Mouse (Mus musculus): ENCODE data around the gene Tshz2. TPM values are rescaled to one million over a fixed set of nuclear protein-coding genes. Genes with fewer than 3 reads are reported as not detected.

Tshz2 gene
- polyA plus RNA-seq, 1 experiment from 2014 or later: 16.1 TPM

- Histone ChIP-seq H3K9ac (no peak overlapping the region), H3K9me3 (no peaks in the 10 kb centered on the region), H3K4me2 (replicated peaks) (no peak overlapping the region), H3K27me3 (0 out of 2 replicates have a peak, but pooled peaks cover 4% of the 10 kb centered on the region), H3K4me1 (no peaks in the 10 kb centered on the region), H3K4me3 (no peak overlapping the region), H3K36me3 (no peaks in the 10 kb centered on the region), H3K27ac (no peak overlapping the region; the same call in 1 of the 2 replicates)
- peak; percentile 57; the same call in 1 of the 2 replicates for ATAC-seq (ENCODE audit: low FRiP score, low read depth)
- 37% methylated on average over 5 of the region's 5 CpGs for WGBS
These were observed 171.6 kb downstream of the Tshz2 start for GRCm38 (mm10) chr2:169804380-169804779.

- no peak for ATAC-seq (ENCODE audit: low FRiP score, low read depth)
- 86% methylated on average over 12 of the region's 12 CpGs for whole genome bisulfite sequencing
- Histone ChIP-seq H3K27ac (no peak overlapping the region), H3K4me3 (no peak overlapping the region), H3K36me3 (no peaks in the 10 kb centered on the region), H3K4me1 (peaks cover 3% of the 10 kb centered on the region), H3K27me3 (0 out of 2 replicates have a peak, but pooled peaks cover 4% of the 10 kb centered on the region), H3K9me3 (no peaks in the 10 kb centered on the region), H3K9ac (no peak overlapping the region), H3K4me2 (replicated peaks) (no peak overlapping the region)
These were observed 172.7 kb downstream of the Tshz2 start for GRCm38 (mm10) chr2:169805545-169805944.

DNA sequence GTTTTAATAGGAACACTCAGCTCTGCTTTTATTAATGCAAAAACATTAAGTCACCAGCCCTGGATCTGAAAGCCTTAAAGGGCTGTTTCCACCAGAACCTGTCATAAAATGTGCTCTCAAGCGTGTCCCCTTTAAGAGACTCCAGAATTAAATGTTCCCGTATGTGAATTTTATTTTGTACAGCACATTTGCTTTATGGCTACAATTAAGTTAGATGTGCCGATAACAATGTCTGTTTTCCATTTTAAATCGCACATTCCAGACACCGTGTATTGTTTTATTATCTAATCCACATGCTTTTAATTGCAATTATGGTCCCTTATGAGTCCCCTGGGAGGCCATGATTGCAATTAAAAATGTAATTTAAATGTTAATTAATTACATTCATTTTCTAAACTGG, 178.8 kb downstream of the Tshz2 start:
- Histone ChIP-seq H3K9ac (no peak overlapping the region), H3K4me3 (no peak overlapping the region), H3K4me1 (peaks cover 39% of the 10 kb centered on the region), H3K27ac (no peak overlapping the region), H3K36me3 (no peaks in the 10 kb centered on the region), H3K9me3 (no peaks in the 10 kb centered on the region), H3K27me3 (peaks cover 14% of the 10 kb centered on the region), H3K4me2 (replicated peaks) (peak overlapping the region; percentile 41)
- WGBS: 14% methylated on average over 5 of the region's 5 CpGs
- peak; percentile 76 for ATAC-seq (ENCODE audit: low FRiP score, low read depth)

DNA sequence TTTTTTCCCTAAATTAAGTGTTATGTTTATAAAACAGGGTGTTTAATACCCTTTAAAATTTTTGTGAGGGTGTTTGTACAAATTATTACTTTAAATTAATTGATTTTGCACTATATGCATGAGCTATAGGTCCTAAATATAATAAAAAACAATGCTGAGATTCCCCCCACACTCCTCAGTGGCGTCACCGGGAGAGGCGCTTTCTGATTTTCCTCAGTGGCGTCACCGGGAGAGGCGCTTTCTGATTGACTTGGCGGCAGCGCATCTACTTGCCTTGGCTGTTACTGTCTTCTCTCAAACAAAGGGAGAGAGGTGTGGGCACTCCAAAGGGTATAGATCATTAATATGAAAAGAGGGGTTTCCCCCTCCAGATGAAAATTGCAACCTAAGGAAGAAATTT, 179.2 kb downstream of the Tshz2 start:
- Histone ChIP-seq H3K9ac (no peak overlapping the region), H3K4me2 (replicated peaks) (no peak overlapping the region), H3K4me1 (peaks cover 39% of the 10 kb centered on the region), H3K27me3 (peaks cover 17% of the 10 kb centered on the region), H3K27ac (no peak overlapping the region), H3K4me3 (no peak overlapping the region), H3K9me3 (no peaks in the 10 kb centered on the region), H3K36me3 (no peaks in the 10 kb centered on the region)
- ATAC-seq (ENCODE audit: low FRiP score, low read depth): no peak
- WGBS: 31% methylated on average over 8 of the region's 8 CpGs

DNA sequence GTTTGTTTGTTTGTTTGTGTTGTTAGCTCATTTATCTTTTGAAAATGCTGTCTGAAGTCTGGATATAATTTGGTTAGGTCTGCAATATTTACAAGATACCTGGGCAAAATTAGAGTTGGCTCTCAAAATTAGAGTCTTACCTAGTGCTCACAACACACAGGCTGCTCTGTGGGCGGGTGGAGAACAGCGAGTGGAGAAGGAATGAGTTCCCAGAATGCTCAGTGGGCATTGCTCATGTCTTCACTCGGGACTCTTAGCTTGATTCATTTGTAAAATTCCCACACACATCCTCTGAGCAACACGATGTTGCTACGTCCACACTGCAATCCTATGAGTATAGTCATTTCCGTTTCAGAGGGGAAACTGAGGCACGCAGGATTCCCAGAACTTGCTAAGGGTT, 180.1 kb downstream of the Tshz2 start:
- no peak for ATAC-seq (ENCODE audit: low FRiP score, low read depth)
- Histone ChIP-seq H3K27ac (no peak overlapping the region), H3K36me3 (no peaks in the 10 kb centered on the region), H3K4me2 (replicated peaks) (no peak overlapping the region), H3K9ac (no peak overlapping the region), H3K27me3 (peaks cover 23% of the 10 kb centered on the region), H3K4me3 (no peak overlapping the region), H3K9me3 (no peaks in the 10 kb centered on the region), H3K4me1 (peaks cover 39% of the 10 kb centered on the region)
- WGBS: 80% methylated on average over 7 of the region's 7 CpGs

- H3K4me3 ChIP-seq: no peak overlapping the region
- peaks cover 22% of the 10 kb centered on the region for H3K27me3 ChIP-seq
- H3K36me3 ChIP-seq: no peaks in the 10 kb centered on the region
- no peak overlapping the region for H3K9ac ChIP-seq
- H3K27ac ChIP-seq: no peak overlapping the region
- H3K4me2 ChIP-seq (replicated peaks): no peak overlapping the region
- 63% methylated on average over 3 of the region's 3 CpGs for WGBS
- H3K9me3 ChIP-seq: no peaks in the 10 kb centered on the region
- peaks cover 39% of the 10 kb centered on the region for H3K4me1 ChIP-seq
- no peak for ATAC-seq (ENCODE audit: low FRiP score, low read depth)
These were observed 181.5 kb downstream of the Tshz2 start for GRCm38 (mm10) chr2:169814351-169814750.

DNA sequence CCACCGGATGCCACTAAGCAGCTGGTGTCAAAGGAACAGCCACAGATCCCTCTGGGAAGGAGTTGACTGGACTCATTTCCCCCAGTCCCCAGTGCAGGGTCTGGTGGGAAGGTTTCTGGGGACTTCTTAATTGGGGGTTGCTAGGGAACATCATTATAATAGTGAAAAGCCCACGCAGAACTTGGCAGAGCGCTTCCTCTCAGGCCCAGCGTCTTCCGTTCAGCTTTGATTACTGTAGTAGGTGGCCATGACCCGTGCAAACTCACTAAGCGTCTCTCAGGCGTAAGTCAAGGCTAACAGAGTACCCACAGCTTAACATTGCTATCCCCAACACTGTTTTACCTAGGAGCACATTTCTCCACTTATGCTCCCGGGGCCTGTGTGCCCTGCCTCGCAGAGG, 181.9 kb downstream of the Tshz2 start:
- Histone ChIP-seq H3K4me1 (peaks cover 39% of the 10 kb centered on the region), H3K27ac (no peak overlapping the region), H3K4me2 (replicated peaks) (no peak overlapping the region), H3K9me3 (no peaks in the 10 kb centered on the region), H3K4me3 (no peak overlapping the region), H3K27me3 (peaks cover 22% of the 10 kb centered on the region), H3K36me3 (no peaks in the 10 kb centered on the region), H3K9ac (no peak overlapping the region)
- 46% methylated on average over 10 of the region's 10 CpGs for WGBS
- ATAC-seq (ENCODE audit: low FRiP score, low read depth): no peak

DNA sequence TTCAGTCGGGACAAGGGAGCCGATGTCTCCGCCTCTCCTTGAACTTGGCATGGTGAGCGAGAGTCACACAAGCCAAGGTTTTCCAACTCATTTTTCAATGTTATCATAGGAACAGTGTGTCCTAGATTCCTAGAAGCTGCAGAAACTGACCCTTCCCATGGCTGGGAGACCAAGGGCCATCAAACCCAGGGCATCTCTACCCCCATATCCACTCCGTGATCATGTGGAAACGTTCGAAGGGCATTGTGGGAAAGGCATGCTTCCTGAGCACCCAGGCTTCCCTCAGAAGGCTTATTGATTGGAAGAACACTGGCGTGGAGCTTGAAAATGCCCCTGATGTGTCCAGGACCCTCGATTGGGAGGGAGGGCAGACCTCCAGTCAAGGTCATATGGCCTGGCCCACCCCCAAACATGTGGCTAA, 188.2 kb downstream of the Tshz2 start:
- no peak overlapping the region for H3K4me3 ChIP-seq
- H3K4me1 ChIP-seq: peaks cover 8% of the 10 kb centered on the region
- H3K27ac ChIP-seq: no peak overlapping the region
- no peak overlapping the region for H3K9ac ChIP-seq
- ATAC-seq (ENCODE audit: low FRiP score, low read depth): no peak
- no peaks in the 10 kb centered on the region for H3K9me3 ChIP-seq
- H3K27me3 ChIP-seq: peaks cover 20% of the 10 kb centered on the region
- H3K4me2 ChIP-seq (replicated peaks): no peak overlapping the region
- no peaks in the 10 kb centered on the region for H3K36me3 ChIP-seq
- 89% methylated on average over 9 of the region's 9 CpGs for WGBS

- H3K27ac ChIP-seq: 0 out of 2 replicates have a peak overlapping the region, but pooled peaks have one; percentile 15
- ATAC-seq (ENCODE audit: low FRiP score, low read depth): no peak
These were observed 193.1 kb downstream of the Tshz2 start for GRCm38 (mm10) chr2:169825908-169826307.

DNA sequence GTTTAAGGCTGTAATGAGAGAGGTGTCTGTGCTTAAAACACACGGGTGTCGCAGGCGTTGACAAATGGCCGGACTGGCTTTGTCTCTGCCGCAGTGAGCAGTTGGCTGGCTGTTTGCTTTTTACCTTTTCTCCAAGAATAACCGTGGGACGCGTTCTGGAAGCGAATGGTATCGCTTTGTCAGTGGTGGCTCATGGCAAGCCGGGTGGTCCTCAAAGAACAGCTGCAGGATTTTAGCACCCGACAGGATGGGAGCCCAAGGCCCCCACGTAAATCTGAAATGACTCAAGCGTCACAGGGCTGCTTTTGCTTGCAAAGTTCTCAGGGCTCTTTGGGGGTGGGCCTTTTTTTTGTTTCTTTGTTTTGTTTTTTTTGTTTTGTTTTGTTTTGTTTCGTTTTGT, 193.5 kb downstream of the Tshz2 start:
- 0 out of 2 replicates have a peak, but pooled peaks cover 5% of the 10 kb centered on the region for H3K27me3 ChIP-seq
- WGBS: 20% methylated on average over 15 of the region's 15 CpGs
- H3K4me2 ChIP-seq (replicated peaks): peak overlapping the region; percentile 34
- H3K9me3 ChIP-seq: no peaks in the 10 kb centered on the region
- H3K36me3 ChIP-seq: no peaks in the 10 kb centered on the region
- no peak overlapping the region for H3K4me3 ChIP-seq
- ATAC-seq (ENCODE audit: low FRiP score, low read depth): no peak
- peaks cover 17% of the 10 kb centered on the region for H3K4me1 ChIP-seq
- 0 out of 2 replicates have a peak overlapping the region, but pooled peaks have one; percentile 15 for H3K27ac ChIP-seq
- H3K9ac ChIP-seq: no peak overlapping the region

More at GRCm38 (mm10) chr2:169825908-169826307, 193.1 kb downstream of the Tshz2 start:
- peaks cover 17% of the 10 kb centered on the region for H3K4me1 ChIP-seq
- H3K9ac ChIP-seq: no peak overlapping the region
- no peak overlapping the region for H3K4me3 ChIP-seq
- H3K4me2 ChIP-seq (replicated peaks): peak overlapping the region; percentile 34
- H3K9me3 ChIP-seq: no peaks in the 10 kb centered on the region
- 41% methylated on average over 12 of the region's 12 CpGs for WGBS
- 0 out of 2 replicates have a peak, but pooled peaks cover 5% of the 10 kb centered on the region for H3K27me3 ChIP-seq
- no peaks in the 10 kb centered on the region for H3K36me3 ChIP-seq

GRCm38 (mm10) chr2:169826833-169827232, 194.0 kb downstream of the Tshz2 start:
- Histone ChIP-seq H3K4me1 (peaks cover 17% of the 10 kb centered on the region), H3K36me3 (no peaks in the 10 kb centered on the region), H3K4me2 (replicated peaks) (no peak overlapping the region), H3K27me3 (0 out of 2 replicates have a peak, but pooled peaks cover 5% of the 10 kb centered on the region), H3K4me3 (no peak overlapping the region), H3K9ac (no peak overlapping the region), H3K27ac (no peak overlapping the region), H3K9me3 (no peaks in the 10 kb centered on the region)
- 47% methylated on average over 8 of the region's 8 CpGs for WGBS
- peak; percentile 43; the same call in 1 of the 2 replicates for ATAC-seq (ENCODE audit: low FRiP score, low read depth)

DNA sequence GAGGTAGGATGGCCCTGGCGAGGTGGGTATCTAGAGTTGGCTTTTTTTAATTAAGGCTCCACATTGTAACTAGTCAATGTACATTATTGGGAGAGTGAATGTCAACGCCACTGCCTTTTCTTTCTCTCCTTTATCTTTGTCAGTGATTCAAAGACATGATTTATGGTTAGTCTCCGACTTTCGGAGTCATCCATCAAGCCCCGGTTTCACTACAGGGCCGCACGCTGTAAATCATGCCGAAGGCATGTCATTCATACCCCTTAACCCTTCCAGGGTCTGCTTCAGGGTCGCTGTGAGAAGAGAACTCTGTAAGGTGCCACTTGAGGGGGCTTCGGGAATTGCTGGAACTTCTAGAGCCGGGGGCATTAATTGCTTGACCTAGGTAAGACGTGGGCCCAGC, 199.4 kb downstream of the Tshz2 start:
- Histone ChIP-seq H3K4me3 (no peak overlapping the region), H3K9me3 (no peaks in the 10 kb centered on the region), H3K27me3 (no peaks in the 10 kb centered on the region), H3K4me2 (replicated peaks) (no peak overlapping the region), H3K27ac (no peak overlapping the region), H3K9ac (no peak overlapping the region), H3K4me1 (peaks cover 25% of the 10 kb centered on the region), H3K36me3 (no peaks in the 10 kb centered on the region)
- no peak for ATAC-seq (ENCODE audit: low FRiP score, low read depth)
- 65% methylated on average over 12 of the region's 12 CpGs for WGBS

GRCm38 (mm10) chr2:169833638-169834037, 200.8 kb downstream of the Tshz2 start:
- Histone ChIP-seq H3K27ac (no peak overlapping the region), H3K27me3 (no peaks in the 10 kb centered on the region), H3K9ac (no peak overlapping the region), H3K4me2 (replicated peaks) (no peak overlapping the region), H3K36me3 (no peaks in the 10 kb centered on the region), H3K4me1 (peaks cover 25% of the 10 kb centered on the region), H3K9me3 (no peaks in the 10 kb centered on the region), H3K4me3 (no peak overlapping the region)
- 70% methylated on average over 9 of the region's 9 CpGs for WGBS
- no peak for ATAC-seq (ENCODE audit: low FRiP score, low read depth)

Data from limb, embryonic 13.5 days (tissue).